Mouse (Mus musculus) myocyte (in vitro differentiated cells): ENCODE measurements around the gene Gpsm1. TPM values are rescaled to one million over a fixed set of nuclear protein-coding genes. Genes with fewer than 3 reads are reported as not detected.

Experiments used
- H3K27me3 ChIP-seq: one replicate; pipeline ENCODE4 v1.6.1; 2011; ENCODE audit not compliant: control insufficient read depth, insufficient read depth, insufficient read length
- H3K36me3 ChIP-seq: one replicate; pipeline ENCODE4 v1.6.1; 2011; ENCODE audit not compliant: control insufficient read depth, insufficient read depth
- H3K4me2 ChIP-seq: one replicate; pipeline ENCODE4 v1.6.1; 2011; ENCODE audit warnings: low read depth, control low read depth
- H3K4me3 ChIP-seq: one replicate; pipeline ENCODE4 v1.5.1; 2011; ENCODE audit warnings: mild to moderate bottlenecking, control low read depth, moderate library complexity
- H3K79me2 ChIP-seq: one replicate; pipeline ENCODE4 v1.6.1; 2011; ENCODE audit not compliant: control insufficient read depth, insufficient read depth
- H3ac ChIP-seq: one replicate; pipeline ENCODE4 v1.6.1; 2011; ENCODE audit not compliant: control insufficient read depth, insufficient read length
- CEBPB ChIP-seq: IDR thresholded peaks from 2 replicates; pipeline ENCODE4 v1.6.1; 2011; ENCODE audit warnings: mild to moderate bottlenecking, moderate library complexity; ENCODE audit not compliant: poor library complexity, insufficient read depth, severe bottlenecking
- E2F4 ChIP-seq: IDR thresholded peaks from one replicate; pipeline ENCODE4 v1.6.1; 2011; ENCODE audit warnings: mild to moderate bottlenecking, control low read depth, moderate library complexity; ENCODE audit not compliant: insufficient read depth
- MAX ChIP-seq: IDR thresholded peaks from one replicate; pipeline ENCODE4 v1.6.1; 2011; ENCODE audit warnings: low read depth, mild to moderate bottlenecking, control low read depth
- MYOD1 ChIP-seq, 3 experiments: IDR thresholded peaks; one replicate each; pipeline ENCODE4 v1.6.1; 2011; ENCODE audit warnings: control low read depth in 2 of 3, low read depth in 2 of 3, mild to moderate bottlenecking in 2 of 3, moderate library complexity in 1 of 3; ENCODE audit not compliant: insufficient read length in 2 of 3, control insufficient read depth in 1 of 3
- MYOG ChIP-seq, 3 experiments: IDR thresholded peaks; one replicate each; pipeline ENCODE4 v1.6.1; 2011; ENCODE audit warnings: control low read depth in 2 of 3, low read depth in 2 of 3, mild to moderate bottlenecking in 2 of 3; ENCODE audit not compliant: insufficient read length in 2 of 3, control insufficient read depth in 1 of 3, insufficient read depth in 1 of 3
- POLR2A ChIP-seq: IDR thresholded peaks from one replicate; pipeline ENCODE4 v1.6.1; 2011; ENCODE audit warnings: low read depth, mild to moderate bottlenecking, control low read depth, moderate library complexity; ENCODE audit not compliant: insufficient read length
- POLR2AphosphoS2 ChIP-seq: IDR thresholded peaks from one replicate; pipeline ENCODE4 v1.6.1; 2011; ENCODE audit warnings: low read depth, control low read depth; ENCODE audit not compliant: insufficient read length
- REST ChIP-seq: IDR thresholded peaks from one replicate; pipeline ENCODE4 v1.6.1; 2011; ENCODE audit warnings: mild to moderate bottlenecking, control low read depth, moderate library complexity; ENCODE audit not compliant: insufficient read depth, insufficient read length
- SRF ChIP-seq: IDR thresholded peaks from one replicate; pipeline ENCODE4 v1.6.1; 2011; ENCODE audit warnings: low read depth; ENCODE audit not compliant: control insufficient read depth, insufficient read length
- TCF12 ChIP-seq: IDR thresholded peaks from one replicate; pipeline ENCODE4 v1.6.1; 2011; ENCODE audit warnings: mild to moderate bottlenecking, control low read depth; ENCODE audit not compliant: poor library complexity, insufficient read depth, severe bottlenecking
- TCF3 ChIP-seq: IDR thresholded peaks from one replicate; pipeline ENCODE4 v1.6.1; 2011; ENCODE audit warnings: low read depth, control low read depth; ENCODE audit not compliant: insufficient read length
- USF1 ChIP-seq: IDR thresholded peaks from one replicate; pipeline ENCODE4 v1.6.1; 2011; ENCODE audit warnings: low read depth, mild to moderate bottlenecking, control low read depth, moderate library complexity
- polyA plus RNA-seq: library from polyadenylated mRNA; unstranded; fragments of >200 nt; fragmentation: generic; extraction: Trizol; gene quantifications from one replicate; pipeline ENCODE4 v1.2.1, GENCODE M21; 2012; ENCODE audit warnings: missing spikeins

Gene Gpsm1
- polyA plus RNA-seq, 1 experiment = 11.7 TPM

DNA sequence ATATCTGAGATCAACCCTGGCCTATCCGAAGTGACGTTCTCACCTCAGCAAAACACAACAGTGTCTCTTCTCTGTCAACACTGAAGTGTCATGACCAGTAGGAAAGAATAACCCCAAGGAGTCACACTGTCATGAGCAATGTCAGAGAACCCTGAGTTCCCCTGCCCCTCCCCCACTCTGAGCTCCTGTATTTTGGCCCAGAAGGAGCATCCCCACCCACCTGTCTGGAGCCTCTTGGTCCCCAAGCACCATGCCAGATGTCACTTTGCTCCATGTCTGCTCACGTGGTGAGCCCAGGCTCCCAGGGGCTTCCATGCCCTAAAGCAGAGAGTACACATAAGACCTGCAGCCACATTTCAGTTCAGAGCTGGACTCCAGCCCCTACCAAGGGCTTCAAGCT is 35.6 kb upstream of the Gpsm1 start:
- H3K36me3 ChIP-seq = no peaks in the 10 kb centered on the region
- H3K4me3 ChIP-seq = no peak overlapping the region
- H3ac ChIP-seq = no peak overlapping the region
- H3K27me3 ChIP-seq = peaks cover 83% of the 10 kb centered on the region
- H3K79me2 ChIP-seq = no peaks in the 10 kb centered on the region
- TF ChIP-seq MYOD1 (IDR thresholded peaks at IDR 0.05; ENCODE audit: control insufficient read depth in 1 of 3, insufficient read length in 2 of 3, low read depth in 2 of 3) = no peak
- TF ChIP-seq MAX = no peak
- no peak for TF ChIP-seq E2F4
- no peak for TF ChIP-seq POLR2A
- TF ChIP-seq REST = no peak
- TF ChIP-seq MYOG (IDR thresholded peaks at IDR 0.05; ENCODE audit: control insufficient read depth in 1 of 3, insufficient read depth in 1 of 3, insufficient read length in 2 of 3, low read depth in 2 of 3) = no peak
- TF ChIP-seq TCF3 = no peak
- no peak for TF ChIP-seq CEBPB
- TF ChIP-seq SRF = no peak
- TF ChIP-seq USF1 = no peak
- TF ChIP-seq POLR2AphosphoS2 = no peak
- no peak for TF ChIP-seq TCF12
- H3K4me2 ChIP-seq = no peak overlapping the region

DNA sequence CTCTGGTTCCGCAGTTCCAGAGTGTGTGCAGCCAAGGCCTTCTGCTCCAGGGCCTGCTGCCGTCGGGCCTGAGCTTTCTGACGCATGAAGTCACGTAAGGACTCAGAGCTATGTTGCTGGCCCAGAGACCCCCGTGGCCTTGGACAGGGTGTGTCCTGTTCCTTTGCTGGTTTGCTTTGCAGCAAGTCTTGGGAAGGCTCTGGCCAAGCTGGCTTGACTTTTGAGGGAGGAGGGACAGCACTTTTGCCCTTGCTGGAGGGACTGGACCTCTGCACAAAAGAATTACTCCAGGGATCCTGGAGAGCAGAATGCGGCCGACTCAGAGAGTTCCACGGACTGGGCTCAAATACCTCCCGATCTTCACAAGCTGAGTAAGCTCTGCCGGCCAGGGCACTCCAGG is 34.7 kb upstream of the Gpsm1 start:
- TF ChIP-seq MYOD1 (IDR thresholded peaks at IDR 0.05; ENCODE audit: control insufficient read depth in 1 of 3, insufficient read length in 2 of 3, low read depth in 2 of 3) (no peak), POLR2A (no peak), SRF (no peak), MAX (no peak), MYOG (IDR thresholded peaks at IDR 0.05; ENCODE audit: control insufficient read depth in 1 of 3, insufficient read depth in 1 of 3, insufficient read length in 2 of 3, low read depth in 2 of 3) (no peak), TCF3 (no peak), CEBPB (no peak), TCF12 (no peak), REST (no peak), USF1 (no peak), E2F4 (no peak), POLR2AphosphoS2 (no peak)
- H3K4me2 ChIP-seq = no peak overlapping the region
- no peaks in the 10 kb centered on the region for H3K36me3 ChIP-seq
- H3K4me3 ChIP-seq = no peak overlapping the region
- no peaks in the 10 kb centered on the region for H3K79me2 ChIP-seq
- H3K27me3 ChIP-seq = peaks cover 75% of the 10 kb centered on the region
- H3ac ChIP-seq = no peak overlapping the region

DNA sequence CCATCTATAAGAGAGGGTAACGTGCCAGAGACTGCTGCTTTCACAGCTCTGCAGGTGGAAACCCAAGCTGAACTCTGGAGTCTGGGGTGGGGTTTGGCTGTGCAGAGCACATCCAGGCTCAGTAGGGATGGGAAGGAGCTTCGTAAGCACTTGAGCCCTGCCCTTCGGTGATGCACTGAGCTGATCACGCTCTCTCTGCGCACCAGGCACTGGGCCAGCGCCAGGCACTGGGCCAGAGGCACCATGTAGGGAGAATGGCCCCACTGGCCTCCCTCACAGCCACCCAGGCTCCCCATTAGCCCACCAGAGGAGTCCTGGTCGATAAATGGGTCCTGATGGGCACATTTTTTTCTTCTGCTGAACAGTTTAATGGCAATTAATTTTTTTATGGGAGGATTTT is 29.5 kb upstream of the Gpsm1 start:
- Histone ChIP-seq H3K4me2 (no peak overlapping the region), H3K27me3 (peaks cover 59% of the 10 kb centered on the region), H3ac (no peak overlapping the region), H3K79me2 (no peaks in the 10 kb centered on the region), H3K4me3 (no peak overlapping the region), H3K36me3 (no peaks in the 10 kb centered on the region)
- no peak for TF ChIP-seq TCF12
- TF ChIP-seq POLR2A = no peak
- TF ChIP-seq REST = no peak
- no peak for TF ChIP-seq SRF
- no peak for TF ChIP-seq MYOD1 (IDR thresholded peaks at IDR 0.05; ENCODE audit: control insufficient read depth in 1 of 3, insufficient read length in 2 of 3, low read depth in 2 of 3)
- TF ChIP-seq USF1 = no peak
- no peak for TF ChIP-seq POLR2AphosphoS2
- no peak for TF ChIP-seq MYOG (IDR thresholded peaks at IDR 0.05; ENCODE audit: control insufficient read depth in 1 of 3, insufficient read depth in 1 of 3, insufficient read length in 2 of 3, low read depth in 2 of 3)
- no peak for TF ChIP-seq TCF3
- no peak for TF ChIP-seq CEBPB
- no peak for TF ChIP-seq E2F4

DNA sequence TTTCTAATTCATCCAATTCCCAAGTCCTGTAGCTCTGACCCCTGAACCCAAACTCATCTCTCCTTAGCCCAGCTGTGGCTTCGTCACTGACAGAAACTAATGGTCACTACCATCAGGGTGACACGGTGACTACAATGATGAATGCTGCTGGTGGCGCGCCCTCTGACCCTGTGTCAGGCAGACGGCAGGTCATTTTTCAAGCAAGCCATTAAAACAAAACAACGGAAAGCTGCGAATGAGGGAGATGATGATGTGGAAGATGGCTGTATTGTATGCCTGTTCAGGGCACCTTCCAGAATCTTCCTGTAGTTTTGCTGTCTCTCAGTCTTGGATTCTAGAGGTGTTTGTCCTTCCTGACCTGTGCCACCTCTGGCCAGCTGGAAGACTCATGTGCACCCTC is 28.9 kb upstream of the Gpsm1 start:
- H3K79me2 ChIP-seq = no peaks in the 10 kb centered on the region
- no peak for TF ChIP-seq CEBPB
- TF ChIP-seq TCF3 = no peak
- no peak for TF ChIP-seq POLR2A
- TF ChIP-seq POLR2AphosphoS2 = no peak
- no peak for TF ChIP-seq SRF
- no peak for TF ChIP-seq USF1
- no peak for TF ChIP-seq MYOD1 (IDR thresholded peaks at IDR 0.05; ENCODE audit: control insufficient read depth in 1 of 3, insufficient read length in 2 of 3, low read depth in 2 of 3)
- TF ChIP-seq MAX = no peak
- TF ChIP-seq REST = no peak
- TF ChIP-seq TCF12 = no peak
- no peak overlapping the region for H3K4me2 ChIP-seq
- H3K4me3 ChIP-seq = no peak overlapping the region
- peaks cover 54% of the 10 kb centered on the region for H3K27me3 ChIP-seq
- no peaks in the 10 kb centered on the region for H3K36me3 ChIP-seq
- H3ac ChIP-seq = no peak overlapping the region

DNA sequence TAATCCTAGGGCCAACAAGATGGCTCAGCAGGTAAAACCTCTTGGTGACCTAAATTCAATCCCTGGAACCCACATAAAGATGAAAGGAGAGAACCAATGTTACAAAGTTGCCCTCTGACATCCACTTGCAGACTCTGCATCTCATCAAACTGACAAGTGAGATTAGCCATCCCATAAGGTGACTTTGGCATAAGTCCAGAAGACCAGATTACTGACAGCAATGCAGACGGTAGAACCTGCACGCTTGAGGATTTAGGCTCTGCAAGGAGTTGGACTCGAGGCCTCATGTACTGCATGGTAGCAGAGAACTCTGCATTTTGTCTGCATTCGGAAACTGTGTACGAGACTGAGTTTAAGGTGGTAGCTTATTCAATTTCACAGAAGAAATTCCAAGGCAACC is 25.2 kb upstream of the Gpsm1 start:
- Histone ChIP-seq H3K36me3 (no peaks in the 10 kb centered on the region), H3K4me3 (no peak overlapping the region), H3K79me2 (no peaks in the 10 kb centered on the region), H3K27me3 (peaks cover 47% of the 10 kb centered on the region), H3ac (no peak overlapping the region), H3K4me2 (no peak overlapping the region)
- no peak for TF ChIP-seq CEBPB
- no peak for TF ChIP-seq POLR2AphosphoS2
- TF ChIP-seq REST = no peak
- TF ChIP-seq SRF = no peak
- TF ChIP-seq MYOG (IDR thresholded peaks at IDR 0.05; ENCODE audit: control insufficient read depth in 1 of 3, insufficient read depth in 1 of 3, insufficient read length in 2 of 3, low read depth in 2 of 3) = no peak
- TF ChIP-seq TCF3 = no peak
- TF ChIP-seq USF1 = no peak
- TF ChIP-seq TCF12 = no peak
- no peak for TF ChIP-seq POLR2A
- no peak for TF ChIP-seq E2F4
- TF ChIP-seq MYOD1 (IDR thresholded peaks at IDR 0.05; ENCODE audit: control insufficient read depth in 1 of 3, insufficient read length in 2 of 3, low read depth in 2 of 3) = no peak
- TF ChIP-seq MAX = no peak
